Mouse (Mus musculus) lung, postnatal 10 days (tissue): ENCODE data around the gene Stk19.

Source experiments
- DNase-seq: peaks from one replicate; pipeline ENCODE4 v3.0.0; 2021

Gene Stk19

GRCm38 (mm10) chr17:34796311-34797140, 40.2 kb downstream of the Stk19 start:
- DNase-seq = no peak

GRCm38 (mm10) chr17:34795633-34796032, 41.1 kb downstream of the Stk19 start:
- DNase-seq = peak; percentile 65

GRCm38 (mm10) chr17:34795016-34795415, 41.7 kb downstream of the Stk19 start:
- DNase-seq = no peak

- no peak for DNase-seq
Measured at GRCm38 (mm10) chr17:34777680-34778325, 58.9 kb downstream of the Stk19 start.
